Mouse (Mus musculus) liver, adult 2 months (tissue): ENCODE results near the gene Gm43720. TPM values are rescaled to one million over a fixed set of nuclear protein-coding genes. Genes with fewer than 3 reads are reported as not detected.

Experiments used
- DNase-seq: peaks from one replicate; pipeline ENCODE4 v3.0.0-alpha.2; 2011; ENCODE audit warnings: low read depth, low spot score; ENCODE audit errors: extremely low read depth
- H3K27ac ChIP-seq: fragments of 200-500 bp; replicated peaks from 2 replicates; pipeline ENCODE4 v1.5.1; 2012; ENCODE audit warnings: low read depth, mild to moderate bottlenecking, control low read depth, inconsistent platforms, low read length; ENCODE audit not compliant: insufficient read depth
- H3K27me3 ChIP-seq: fragments of 200-500 bp; 2 replicates; pipeline ENCODE4 v1.6.1; 2012; ENCODE audit warnings: mild to moderate bottlenecking, moderate library complexity, low read length, inconsistent platforms; ENCODE audit not compliant: control insufficient read depth, insufficient read depth
- H3K36me3 ChIP-seq: fragments of 200-500 bp; 2 replicates; pipeline ENCODE4 v1.6.1; 2012; ENCODE audit warnings: low read length, inconsistent platforms; ENCODE audit not compliant: control insufficient read depth, insufficient read depth
- H3K4me1 ChIP-seq: fragments of 200-500 bp; 2 replicates; pipeline ENCODE4 v1.6.1; 2011; ENCODE audit warnings: low read length; ENCODE audit not compliant: control insufficient read depth, insufficient read depth
- H3K4me3 ChIP-seq: fragments of 200-500 bp; 2 replicates; pipeline ENCODE4 v1.5.1; 2011; ENCODE audit warnings: low read depth, mild to moderate bottlenecking, control low read depth, low read length, moderate library complexity; ENCODE audit not compliant: insufficient read depth
- H3K79me2 ChIP-seq: fragments of 200-500 bp; 2 replicates; pipeline ENCODE4 v1.6.1; 2012; ENCODE audit warnings: inconsistent platforms, mild to moderate bottlenecking, low read length, moderate library complexity; ENCODE audit not compliant: control insufficient read depth, insufficient read depth
- H3K9ac ChIP-seq: fragments of 200-500 bp; 2 replicates; pipeline ENCODE4 v1.6.1; 2012; ENCODE audit warnings: low read depth, mild to moderate bottlenecking, control low read depth, inconsistent platforms, low read length
- CTCF ChIP-seq: fragments of 200-500 bp; IDR thresholded peaks from 2 replicates; pipeline ENCODE4 v1.5.1; 2011; ENCODE audit warnings: low read depth, low read length, control low read depth
- POLR2A ChIP-seq: fragments of 200-500 bp; IDR thresholded peaks from 2 replicates; pipeline ENCODE4 v1.6.1; 2011; ENCODE audit warnings: low read length, control low read depth; ENCODE audit not compliant: insufficient read depth; ENCODE audit errors: extremely low read depth
- WGBS: fragments of 180-500 bp; shearing (Covaris S2); methylation state at CpG from one replicate; pipeline ENCODE4 v1.1.7; 2018; 5-methylcytosine and 5-hydroxymethylcytosine counted together
- polyA plus RNA-seq: library from polyadenylated mRNA; depleted of rRNA; stranded (reverse); fragments of >200 nt; gene quantifications from 2 replicates; pipeline ENCODE4 v1.2.3, GENCODE M21; 2012
- total RNA-seq: library from RNA; depleted of rRNA; stranded (reverse); fragments of >200 nt; gene quantifications from 2 replicates; pipeline ENCODE4 v1.2.3, GENCODE M21; 2014

Gm43720 gene
- total and polyA plus RNA-seq, 2 experiments = not detected

DNA sequence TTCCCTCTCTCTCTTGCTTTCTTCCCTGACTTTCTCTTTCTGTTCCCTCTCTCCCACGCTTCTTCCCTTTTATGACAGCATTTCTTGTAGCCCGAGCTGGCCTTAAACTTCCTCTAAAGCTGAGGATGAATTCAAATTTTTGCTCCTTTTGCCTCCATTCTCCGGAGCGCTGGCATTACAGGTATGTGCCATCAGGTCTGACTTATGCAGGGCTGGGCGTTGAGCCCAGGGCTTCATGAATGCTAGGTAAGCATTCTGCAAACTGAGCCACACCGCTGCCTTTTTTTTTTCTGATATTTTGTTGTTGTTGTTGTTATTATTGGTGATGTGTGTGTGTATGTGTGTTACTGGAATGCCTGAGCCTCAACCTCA, 15.6 kb downstream of the Gm43720 start:
- H3K4me3 ChIP-seq = peak overlapping the region; percentile 63
- H3K4me1 ChIP-seq = peaks cover 7% of the 10 kb centered on the region
- no peak for DNase-seq
- 4% methylated on average over 6 of the region's 6 CpGs for WGBS
- H3K36me3 ChIP-seq = no peaks in the 10 kb centered on the region
- H3K9ac ChIP-seq = peak overlapping the region; percentile 67; the same call in 1 of the 2 replicates
- H3K79me2 ChIP-seq = no peaks in the 10 kb centered on the region
- TF ChIP-seq CTCF = no peak
- TF ChIP-seq POLR2A = no peak
- H3K27me3 ChIP-seq = no peaks in the 10 kb centered on the region; the same call in 1 of the 2 replicates
- H3K27ac ChIP-seq = no peak overlapping the region

DNA sequence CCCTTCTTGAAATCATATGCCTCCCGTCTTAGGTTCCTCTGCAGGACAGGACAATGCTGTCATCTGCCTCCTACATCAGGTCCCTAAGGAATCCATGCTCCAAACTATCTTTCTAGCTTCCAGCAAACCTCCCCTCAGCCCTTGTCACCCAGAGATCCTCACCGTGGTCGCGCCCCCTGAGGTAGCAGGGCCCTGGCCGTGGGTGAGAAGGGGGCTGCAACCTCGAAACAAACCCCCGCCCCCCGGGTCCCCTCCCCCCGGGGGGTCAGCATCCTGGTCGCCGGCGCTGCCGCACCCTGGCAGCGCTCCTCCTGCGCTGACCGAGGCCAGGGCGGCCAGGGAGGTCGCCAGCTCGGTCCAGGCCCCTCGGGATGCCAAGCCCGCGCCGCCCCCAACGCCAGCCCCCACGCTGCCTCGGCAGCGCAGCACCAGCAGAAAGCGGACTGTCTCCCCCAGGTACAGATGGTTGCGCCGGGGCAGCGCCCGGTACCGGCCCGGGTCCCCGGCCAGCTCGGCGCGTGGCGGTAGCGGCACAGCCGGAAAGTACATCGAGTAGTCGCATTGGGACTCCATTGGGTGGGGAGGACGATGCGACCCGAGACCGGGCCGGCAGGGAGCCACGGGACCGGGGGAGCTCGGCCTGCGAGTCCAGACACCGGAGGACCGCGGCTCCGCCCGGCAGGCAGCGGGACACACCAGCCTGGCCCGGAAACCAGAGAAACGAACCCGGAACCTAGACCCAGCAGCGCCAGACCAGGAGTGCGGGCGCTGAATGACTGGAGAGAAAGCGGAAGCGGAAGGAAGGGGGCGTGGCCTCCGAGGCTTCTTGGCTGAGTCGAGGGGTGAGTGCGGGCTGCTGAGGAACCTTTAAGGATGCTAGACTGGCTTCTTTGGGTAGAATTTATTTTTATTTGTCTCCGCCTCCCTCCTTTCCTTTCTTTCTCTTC, 16.2 kb downstream of the Gm43720 start, which contains the start of gene BC037034:
TSS of gene BC037034 (minus strand) at position 774 of the 947 bp plus-strand sequence.
- 1% methylated on average over 70 of the region's 71 CpGs for WGBS
- TF ChIP-seq POLR2A (peak; percentile 71), CTCF (no peak)
- H3K9ac ChIP-seq = peak within 1 kb of the TSS; percentile 83
- H3K27ac ChIP-seq = peak within 1 kb of the TSS; percentile 27
- H3K27me3 ChIP-seq = no peaks in the 10 kb centered on the region; the same call in 1 of the 2 replicates
- no peaks in the 10 kb centered on the region for H3K36me3 ChIP-seq
- H3K4me1 ChIP-seq = peaks cover 7% of the 10 kb centered on the region
- no peaks in the 10 kb centered on the region for H3K79me2 ChIP-seq
- DNase-seq = peak; percentile 82
- peak within 1 kb of the TSS; percentile 63 for H3K4me3 ChIP-seq

DNA sequence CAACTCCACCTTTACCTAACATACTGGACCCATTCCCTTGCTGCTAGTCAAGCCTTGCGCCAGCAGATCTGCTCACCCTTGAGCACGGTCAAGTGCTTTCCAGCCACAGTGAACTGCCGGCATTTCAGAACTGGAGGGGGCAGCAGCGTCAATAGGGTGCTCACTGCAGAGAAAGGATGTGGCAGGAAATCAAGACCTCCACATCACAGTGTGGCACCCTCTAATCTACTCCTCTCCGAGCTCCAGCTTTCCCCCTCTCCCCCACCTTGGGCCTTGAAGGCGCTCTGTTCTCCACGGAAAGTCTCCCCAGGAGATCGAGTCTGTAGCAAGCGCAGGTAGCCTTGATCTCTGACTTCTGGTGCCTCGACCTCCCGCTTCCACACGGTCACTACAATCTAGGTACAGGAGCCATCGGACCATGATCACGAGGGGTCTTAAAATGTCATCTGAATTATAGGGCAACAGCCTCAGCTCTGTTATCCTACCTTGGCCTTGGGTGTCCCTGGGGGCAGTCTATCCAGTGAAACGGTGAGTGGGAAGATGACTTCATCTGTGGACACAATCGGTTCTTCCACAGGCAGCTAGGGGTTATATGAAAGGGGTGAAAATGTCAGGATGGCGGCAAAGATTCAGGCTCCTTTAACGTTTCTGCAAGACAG, 17.0 kb downstream of the Gm43720 start:
- no peaks in the 10 kb centered on the region for H3K79me2 ChIP-seq
- WGBS = 73% methylated on average over 18 of the region's 18 CpGs
- peak overlapping the region; percentile 63 for H3K4me3 ChIP-seq
- no peaks in the 10 kb centered on the region; the same call in 1 of the 2 replicates for H3K27me3 ChIP-seq
- no peak for DNase-seq
- peaks cover 7% of the 10 kb centered on the region for H3K4me1 ChIP-seq
- H3K27ac ChIP-seq = no peak overlapping the region
- peak overlapping the region; percentile 83 for H3K9ac ChIP-seq
- TF ChIP-seq CTCF (no peak), POLR2A (no peak)
- H3K36me3 ChIP-seq = no peaks in the 10 kb centered on the region

DNA sequence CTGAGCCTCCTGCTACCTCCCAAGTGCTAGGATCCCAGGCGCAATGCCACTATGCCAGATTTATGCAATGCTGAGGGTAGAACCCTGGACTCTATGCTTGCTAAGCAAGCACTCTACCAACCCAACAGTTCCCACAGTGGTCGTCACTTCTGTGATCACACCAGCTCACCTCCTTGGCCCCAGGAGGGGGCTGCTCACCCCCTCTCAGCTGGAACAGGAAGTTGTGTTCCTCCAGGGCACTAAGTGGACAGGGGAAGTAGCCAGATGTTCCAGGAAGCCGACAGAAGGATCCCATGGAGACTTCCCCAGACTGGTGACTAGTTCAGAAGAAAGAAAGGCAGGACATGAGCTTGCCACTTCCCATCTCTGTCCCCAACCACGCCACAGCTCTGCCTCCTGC, 17.8 kb downstream of the Gm43720 start:
- TF ChIP-seq POLR2A = no peak
- no peak for TF ChIP-seq CTCF
- no peak overlapping the region for H3K9ac ChIP-seq
- no peak overlapping the region for H3K4me3 ChIP-seq
- no peaks in the 10 kb centered on the region for H3K79me2 ChIP-seq
- 75% methylated on average over 4 of the region's 4 CpGs for WGBS
- peaks cover 7% of the 10 kb centered on the region for H3K4me1 ChIP-seq
- no peak for DNase-seq
- no peaks in the 10 kb centered on the region for H3K36me3 ChIP-seq
- no peaks in the 10 kb centered on the region for H3K27me3 ChIP-seq
- H3K27ac ChIP-seq = no peak overlapping the region

DNA sequence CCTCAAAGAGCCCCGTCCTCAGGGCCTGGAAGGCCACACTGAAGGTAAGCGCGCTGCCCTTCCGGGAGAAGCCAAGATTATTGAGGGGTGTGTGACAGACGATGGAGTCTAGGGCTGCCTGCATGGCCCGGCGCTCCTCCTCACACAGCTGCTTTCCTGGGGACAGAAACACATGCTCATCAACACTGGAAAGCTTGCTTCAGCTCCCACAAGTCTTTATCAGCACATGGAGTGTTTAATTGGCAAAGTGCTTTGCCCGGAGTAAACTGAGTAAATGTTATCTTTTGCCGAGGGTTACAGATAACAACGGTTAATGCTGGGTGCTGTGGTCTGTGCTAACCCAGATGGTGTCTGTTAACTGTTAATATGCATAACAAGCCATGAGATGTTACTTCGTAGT, 18.9 kb downstream of the Gm43720 start:
- H3K9ac ChIP-seq = no peak overlapping the region
- peaks cover 7% of the 10 kb centered on the region for H3K4me1 ChIP-seq
- no peak overlapping the region for H3K27ac ChIP-seq
- no peak for TF ChIP-seq CTCF
- no peak for TF ChIP-seq POLR2A
- H3K4me3 ChIP-seq = no peak overlapping the region
- WGBS = 70% methylated on average over 11 of the region's 11 CpGs
- no peak for DNase-seq
- no peaks in the 10 kb centered on the region for H3K27me3 ChIP-seq
- no peaks in the 10 kb centered on the region for H3K36me3 ChIP-seq
- no peaks in the 10 kb centered on the region for H3K79me2 ChIP-seq

DNA sequence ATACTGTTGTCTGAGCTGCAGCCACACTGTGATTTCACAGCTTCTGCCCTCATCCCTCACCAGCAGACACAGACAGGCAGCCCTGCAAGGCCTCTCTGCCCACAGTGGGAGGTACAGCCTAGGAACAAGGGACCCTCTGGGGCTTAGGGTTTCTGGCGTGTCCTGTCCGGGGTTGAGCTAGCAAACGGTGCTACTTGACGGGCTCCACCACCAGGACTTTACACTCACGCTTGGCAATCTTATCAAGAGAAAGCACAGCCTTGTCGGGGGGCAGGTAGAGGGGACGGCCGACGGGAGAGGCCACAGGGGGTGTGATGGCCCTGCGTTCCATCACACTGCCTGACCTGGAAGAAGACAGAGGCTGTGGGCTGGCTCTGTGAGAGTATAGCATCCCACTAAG, 19.7 kb downstream of the Gm43720 start:
- H3K79me2 ChIP-seq = no peaks in the 10 kb centered on the region
- H3K36me3 ChIP-seq = no peaks in the 10 kb centered on the region
- no peak overlapping the region for H3K9ac ChIP-seq
- H3K27ac ChIP-seq = no peak overlapping the region
- DNase-seq = no peak
- peaks cover 7% of the 10 kb centered on the region for H3K4me1 ChIP-seq
- TF ChIP-seq CTCF (no peak), POLR2A (no peak)
- no peak overlapping the region for H3K4me3 ChIP-seq
- H3K27me3 ChIP-seq = no peaks in the 10 kb centered on the region
- 88% methylated on average over 10 of the region's 10 CpGs for whole genome bisulfite sequencing
